Mouse (Mus musculus) c-Kit-positive CD71-positive TER-119-negative erythroid progenitor cells, embryonic 14.5 days (primary cell): ENCODE measurements around the gene Pdgfd.

ENCODE experiments used
- DNase-seq: peaks from one replicate; pipeline ENCODE4 v3.0.0-alpha.2; 2013; ENCODE audit warnings: low read depth

Pdgfd gene

DNA sequence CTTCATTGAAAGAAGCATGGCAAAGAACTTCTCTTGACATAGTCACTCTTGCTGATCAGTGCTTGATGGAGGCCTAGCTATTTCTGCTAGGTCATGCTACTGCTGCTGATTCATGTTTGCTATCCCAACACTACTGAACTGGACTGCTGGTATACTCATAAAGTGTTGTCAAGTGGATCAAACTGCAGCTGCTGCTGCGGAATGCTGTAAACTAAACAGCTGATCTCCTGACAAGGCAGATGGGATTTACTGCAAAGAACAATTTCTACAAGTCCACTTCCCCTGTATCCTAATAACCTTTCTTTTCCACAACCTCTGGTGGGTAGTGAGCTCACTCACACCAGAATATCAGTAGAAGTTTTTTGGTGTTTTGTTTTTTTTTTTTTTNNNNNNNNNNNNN lies 148.7 kb downstream of the Pdgfd start:
- DNase-seq, result no peak

DNA sequence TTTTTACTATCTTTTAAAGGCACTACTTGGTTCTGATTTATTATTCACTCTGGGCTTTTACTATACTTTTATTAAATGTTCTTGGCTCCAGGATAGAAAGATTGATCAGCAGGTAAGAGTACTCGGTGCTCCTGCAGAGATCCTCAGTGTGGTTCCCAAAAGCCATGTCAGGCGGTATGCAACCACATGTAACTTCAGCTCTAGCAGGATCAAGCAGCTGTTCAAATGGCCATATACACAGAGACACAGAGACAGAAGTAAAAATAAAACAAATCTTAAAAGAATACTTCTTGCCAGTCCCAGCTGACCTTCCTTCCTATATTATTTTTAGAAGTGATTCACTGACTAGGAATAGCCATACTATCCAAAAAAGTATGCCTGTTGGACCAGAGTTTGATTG lies 157.0 kb downstream of the Pdgfd start:
- DNase-seq, result no peak

DNA sequence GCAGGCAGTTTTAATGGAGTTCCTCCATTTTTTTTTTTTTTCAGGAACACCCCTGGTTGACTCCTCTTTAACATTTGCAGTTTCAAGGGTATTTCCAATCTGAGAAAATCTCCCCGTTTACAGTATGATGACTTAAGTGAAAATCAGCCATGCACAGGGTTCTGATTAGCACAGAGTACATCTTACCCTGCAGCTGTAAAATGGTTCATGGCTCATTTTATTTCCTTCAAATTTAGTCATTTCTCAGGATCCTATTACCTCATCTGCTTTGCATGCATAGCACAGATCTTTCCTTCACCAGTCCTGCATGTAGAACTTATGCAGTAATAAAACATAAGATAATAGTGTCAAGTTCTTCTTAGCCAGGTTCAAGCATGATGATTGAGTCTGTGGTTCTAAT lies 165.1 kb downstream of the Pdgfd start:
- no peak for DNase-seq

DNA sequence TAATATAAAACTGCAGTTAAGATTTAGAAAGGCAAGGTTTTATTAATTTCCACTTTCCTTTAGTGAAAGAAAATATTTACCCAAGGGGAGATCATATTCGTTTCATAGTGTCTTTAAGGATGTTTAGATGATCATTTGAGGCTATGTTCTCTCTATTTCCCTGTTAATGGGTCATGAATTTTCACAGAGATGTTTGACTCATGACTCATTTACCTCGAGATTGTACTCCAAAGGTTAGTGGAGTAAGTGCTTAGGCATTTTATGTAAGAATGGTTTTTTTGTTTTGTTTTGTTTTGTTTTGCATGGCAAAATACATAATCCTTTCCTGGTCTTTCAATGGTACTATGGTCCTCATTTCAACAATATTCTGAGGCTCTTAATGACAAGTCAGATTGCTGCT lies 167.9 kb downstream of the Pdgfd start:
- no peak for DNase-seq

DNA sequence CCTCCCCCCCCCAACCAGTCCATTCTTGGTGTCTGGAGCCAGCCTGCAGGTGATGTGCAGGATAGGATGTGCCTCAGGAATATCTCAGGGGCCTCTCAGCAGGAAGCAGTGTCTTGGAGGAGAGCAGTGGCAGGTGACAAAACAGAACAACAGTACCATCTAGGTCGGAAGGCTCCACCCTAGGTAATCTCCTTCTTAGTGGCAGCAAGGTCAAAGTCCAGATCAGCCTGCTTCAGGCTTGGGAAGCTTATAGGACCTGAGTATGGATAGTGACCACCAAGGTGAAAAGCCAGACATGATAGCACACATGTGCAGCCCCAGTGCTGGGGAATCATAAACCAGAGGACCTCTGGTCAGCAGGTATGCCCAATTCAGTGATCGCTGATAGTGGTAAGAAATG lies 169.5 kb downstream of the Pdgfd start:
- DNase-seq, result no peak

DNA sequence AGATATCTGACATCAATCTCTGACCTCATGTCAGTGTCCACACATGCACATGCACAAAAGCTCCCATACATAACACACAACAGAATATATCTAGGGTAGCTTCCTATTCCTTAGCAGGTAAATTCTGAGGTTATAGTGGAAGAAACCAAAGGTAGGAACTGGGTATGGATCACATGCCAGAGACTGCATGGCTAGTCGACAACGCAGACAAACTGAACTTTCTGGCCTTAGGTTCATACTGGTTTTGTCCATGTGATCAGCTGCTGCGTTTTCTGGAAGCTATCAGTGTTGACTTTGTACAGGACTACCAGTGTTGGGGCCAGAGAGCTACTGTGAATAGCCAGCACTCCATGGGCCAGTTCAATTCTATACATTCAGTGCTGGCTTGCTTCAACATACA lies 170.0 kb downstream of the Pdgfd start:
- no peak for DNase-seq

DNA sequence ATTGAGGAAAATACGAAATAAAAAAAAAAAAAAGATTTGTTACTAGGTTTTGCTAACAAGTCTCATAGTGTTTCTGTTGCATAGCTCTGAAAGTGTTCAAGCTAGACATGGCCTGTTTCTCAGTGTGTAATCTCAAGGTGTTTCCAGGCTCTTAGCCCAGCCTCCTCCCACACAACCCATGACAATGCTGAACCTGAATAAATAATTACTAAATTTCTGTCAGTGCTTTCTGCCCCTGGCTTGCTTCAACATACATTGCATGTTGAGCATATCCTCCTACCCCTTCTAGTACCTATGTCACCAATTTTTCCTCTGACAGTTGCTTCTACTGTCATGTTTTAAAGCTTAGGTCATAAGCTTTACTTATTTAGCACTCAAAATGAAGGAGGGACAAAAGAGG lies 171.0 kb downstream of the Pdgfd start:
- no peak for DNase-seq

DNA sequence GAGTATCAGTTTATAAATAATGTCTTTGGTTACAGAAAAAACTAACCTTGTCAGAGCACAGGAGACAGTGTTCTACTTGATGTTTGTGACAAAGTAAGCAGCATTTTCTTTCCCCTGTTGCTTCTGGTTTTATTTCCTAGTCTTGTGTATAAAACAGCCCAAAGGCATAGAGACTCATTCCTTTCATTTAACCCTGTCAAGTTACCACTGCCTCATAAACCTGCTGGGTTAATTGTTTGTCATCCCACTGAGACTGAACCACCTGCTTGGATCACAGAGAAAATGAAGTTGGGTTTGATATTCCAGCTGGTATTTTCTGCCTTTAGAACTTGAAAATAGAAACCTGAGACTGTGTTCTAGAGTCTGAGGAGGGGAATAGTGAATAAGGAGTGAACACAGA lies 172.4 kb downstream of the Pdgfd start:
- no peak for DNase-seq

DNA sequence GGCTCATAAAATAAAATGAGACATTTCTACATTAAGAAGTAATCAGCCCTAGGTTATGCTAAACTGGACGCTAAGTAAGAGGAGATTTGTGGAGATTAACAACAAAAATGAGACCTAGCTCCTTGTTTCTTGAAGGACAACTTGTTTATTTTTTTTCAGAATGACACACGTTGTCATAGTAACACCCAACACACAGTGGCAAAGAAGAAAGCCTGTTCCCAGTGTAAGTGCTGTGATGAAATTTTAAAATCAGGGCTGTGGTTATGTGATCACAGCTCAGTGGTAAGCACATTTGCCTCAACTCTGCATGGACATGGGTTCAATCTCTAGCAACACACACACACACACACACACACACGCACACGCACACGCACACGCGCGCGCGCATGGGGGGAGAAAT lies 174.5 kb downstream of the Pdgfd start:
- no peak for DNase-seq

DNA sequence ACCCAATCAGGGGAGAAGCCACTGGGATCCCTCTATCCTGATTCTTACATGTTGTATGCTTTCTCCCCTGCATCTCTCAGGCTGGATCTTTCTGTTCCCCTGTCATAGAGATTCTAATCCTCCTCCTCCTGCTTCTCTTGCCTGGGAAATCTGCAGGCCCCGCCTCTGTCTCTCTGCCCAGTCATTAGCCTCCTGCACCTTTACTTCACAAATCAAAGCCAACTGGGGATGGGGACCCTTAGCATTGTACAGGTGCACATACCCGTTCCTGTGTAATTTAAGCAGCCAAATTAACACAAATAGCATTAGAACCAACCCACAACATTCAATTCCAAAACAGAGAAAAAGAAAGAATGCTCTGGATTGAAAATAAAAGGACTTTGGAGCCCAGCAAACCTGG lies 176.1 kb downstream of the Pdgfd start:
- no peak for DNase-seq

DNA sequence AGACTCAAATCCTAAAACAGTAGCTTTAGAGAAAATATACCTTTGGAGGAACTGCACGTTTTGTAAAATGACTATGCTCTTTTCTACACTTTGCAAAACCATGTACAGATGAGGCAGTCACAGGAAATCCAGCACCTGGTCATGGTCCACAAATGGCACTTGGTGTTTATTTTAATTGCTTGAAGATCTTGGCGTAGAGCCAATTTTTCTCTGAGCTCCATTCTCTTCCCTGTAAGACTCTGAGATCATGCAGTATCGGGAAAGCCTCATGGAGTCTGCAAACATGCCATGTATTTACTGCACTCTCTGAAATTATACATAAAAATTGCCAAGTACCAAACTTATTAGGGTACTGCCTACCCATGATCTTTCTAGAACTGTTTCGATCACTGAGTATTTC lies 176.5 kb downstream of the Pdgfd start:
- no peak for DNase-seq

DNA sequence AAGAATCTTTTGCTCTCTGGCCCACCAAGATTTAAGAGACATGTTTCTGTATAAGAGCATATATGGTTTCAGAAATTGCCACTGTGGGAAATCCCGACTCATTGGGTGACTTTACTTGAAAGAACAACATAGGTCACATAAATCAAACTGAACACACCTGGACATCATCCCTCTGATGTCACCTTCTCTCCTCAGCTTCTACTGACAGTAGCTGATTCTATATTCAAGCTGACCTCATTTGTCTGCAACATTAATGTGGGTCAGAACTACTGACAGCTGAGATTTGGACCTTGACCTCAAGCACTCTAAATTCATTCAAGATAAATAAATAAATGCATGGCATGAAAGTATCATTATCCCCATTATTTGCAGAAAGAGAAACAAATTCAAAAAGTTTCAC lies 177.0 kb downstream of the Pdgfd start:
- DNase-seq, result no peak

DNA sequence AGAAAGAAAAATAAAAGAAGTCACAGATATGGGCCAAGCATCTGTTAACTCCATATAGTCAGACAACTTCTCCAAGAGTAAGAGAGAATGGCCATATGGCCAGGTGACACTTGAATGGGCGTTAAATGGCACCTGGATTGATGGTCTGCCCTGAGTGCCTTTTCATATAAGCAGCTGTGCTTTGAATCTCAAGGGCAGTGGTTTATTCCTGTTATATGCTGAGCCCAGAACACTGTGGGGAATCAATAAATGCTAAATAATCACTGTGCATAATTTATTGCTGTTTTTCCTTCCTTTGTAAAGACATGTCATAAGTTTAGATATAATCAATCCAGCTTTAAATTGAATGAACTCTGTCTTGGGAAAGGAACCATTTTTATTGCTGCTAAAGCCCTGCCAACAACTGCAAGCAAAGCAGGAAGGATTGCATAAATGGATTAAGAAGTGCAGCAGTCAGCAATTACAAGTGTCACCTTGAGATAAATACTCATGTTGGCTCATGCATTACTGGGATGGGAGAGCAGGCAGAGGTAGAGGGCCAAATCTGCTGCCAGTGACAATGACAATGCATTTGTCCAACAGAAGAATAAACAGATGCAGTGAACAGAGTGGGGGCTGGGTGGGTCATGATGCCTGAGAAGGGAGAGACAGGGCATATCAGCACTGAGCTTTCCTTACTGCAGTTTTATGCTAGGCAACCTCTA lies 185.0 kb downstream of the Pdgfd start:
- no peak for DNase-seq

DNA sequence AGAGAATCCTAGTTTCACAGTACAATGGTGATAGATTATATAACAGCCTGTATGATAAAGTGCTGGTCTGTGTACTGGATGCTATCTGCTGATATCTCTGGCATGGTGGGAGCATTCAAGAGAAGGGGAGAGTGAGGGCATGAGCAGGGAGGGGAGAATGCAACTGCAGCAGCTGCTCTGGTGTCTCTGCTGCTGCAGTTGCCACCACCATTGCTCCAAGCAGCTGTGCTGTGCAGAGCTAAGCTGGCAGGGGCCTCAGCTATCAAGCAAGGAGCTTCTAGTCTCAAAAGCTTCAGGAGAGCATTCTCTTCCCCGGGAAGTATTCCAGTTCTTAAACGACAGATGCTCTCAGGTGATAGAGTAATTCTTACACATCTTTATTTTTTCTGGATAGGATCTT lies 192.4 kb downstream of the Pdgfd start:
- DNase-seq, result no peak

DNA sequence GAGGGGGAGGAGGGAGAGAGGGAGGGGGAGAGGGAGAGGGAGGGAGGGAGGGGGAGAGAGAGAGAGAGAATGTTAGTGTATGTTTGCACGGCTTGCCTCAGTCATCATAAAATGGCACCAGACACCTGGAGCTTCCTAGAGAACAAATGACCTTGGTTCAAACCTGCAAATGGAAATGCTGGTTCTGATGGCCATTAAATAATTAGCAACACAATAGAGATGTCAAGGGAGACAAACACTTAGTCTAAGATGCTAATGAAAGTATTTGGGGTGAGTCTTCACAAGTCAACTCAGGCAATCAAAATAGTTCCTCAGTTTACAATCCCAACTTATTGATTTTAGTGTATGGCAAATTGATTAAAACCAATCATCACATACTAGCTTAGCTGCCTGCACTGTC lies 198.2 kb downstream of the Pdgfd start:
- no peak for DNase-seq

DNA sequence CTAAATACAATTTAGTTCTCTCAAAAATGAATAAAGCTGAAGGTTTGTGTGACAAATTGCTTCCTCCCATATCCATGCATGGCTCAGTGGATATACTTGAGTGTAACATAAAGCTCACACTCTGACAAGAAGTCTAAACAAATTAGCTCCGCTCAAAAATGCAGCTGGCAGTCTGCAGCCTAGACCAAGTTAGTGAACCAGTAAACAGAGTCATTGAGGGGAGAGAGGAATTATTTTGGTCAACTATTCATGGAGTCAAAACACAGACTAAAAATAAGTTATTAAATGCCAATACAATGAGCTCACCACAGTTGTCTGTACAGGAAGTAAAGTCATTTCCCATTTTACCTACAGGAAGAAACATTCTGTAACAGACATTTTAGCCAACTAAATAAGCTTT lies 233.4 kb downstream of the Pdgfd start:
- no peak for DNase-seq

DNA sequence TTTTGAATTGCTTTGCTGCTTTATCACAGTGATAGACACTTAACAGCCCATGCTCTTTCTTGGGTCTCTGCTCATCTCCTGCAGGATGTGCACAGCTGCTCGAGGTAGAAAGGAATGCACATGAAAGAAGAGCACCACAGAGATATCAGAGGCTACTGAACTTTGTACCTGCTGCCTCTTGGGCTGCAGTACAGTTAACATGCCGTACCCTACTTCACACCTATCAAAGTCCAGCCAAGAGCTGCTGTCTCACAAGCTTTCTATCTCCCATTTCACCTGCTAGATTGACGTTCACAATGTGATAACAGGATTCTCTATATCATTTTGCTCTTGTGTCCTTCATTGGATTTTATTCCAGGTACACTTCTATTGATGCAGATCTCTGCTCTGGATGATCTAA lies 238.2 kb downstream of the Pdgfd start:
- DNase-seq, result no peak

DNA sequence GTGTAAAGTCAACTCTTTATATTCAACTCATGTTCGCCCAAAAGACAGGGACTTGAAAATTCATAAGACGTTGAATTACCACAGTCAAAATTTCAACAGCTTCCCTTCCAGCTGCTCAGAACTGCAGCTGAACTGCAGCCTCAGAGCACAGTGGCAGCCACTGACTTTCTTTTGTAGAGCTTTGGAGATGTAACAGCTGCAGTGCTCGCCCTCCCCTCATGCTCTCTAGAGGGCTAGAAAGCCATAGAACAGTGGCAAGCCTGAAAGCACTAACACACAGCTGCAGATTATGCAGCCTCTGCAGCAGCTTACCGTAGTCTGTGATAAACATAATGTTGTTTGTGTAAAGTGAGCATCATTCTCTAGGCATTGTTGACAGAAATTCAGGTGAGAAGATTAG lies 239.6 kb downstream of the Pdgfd start:
- no peak for DNase-seq

DNA sequence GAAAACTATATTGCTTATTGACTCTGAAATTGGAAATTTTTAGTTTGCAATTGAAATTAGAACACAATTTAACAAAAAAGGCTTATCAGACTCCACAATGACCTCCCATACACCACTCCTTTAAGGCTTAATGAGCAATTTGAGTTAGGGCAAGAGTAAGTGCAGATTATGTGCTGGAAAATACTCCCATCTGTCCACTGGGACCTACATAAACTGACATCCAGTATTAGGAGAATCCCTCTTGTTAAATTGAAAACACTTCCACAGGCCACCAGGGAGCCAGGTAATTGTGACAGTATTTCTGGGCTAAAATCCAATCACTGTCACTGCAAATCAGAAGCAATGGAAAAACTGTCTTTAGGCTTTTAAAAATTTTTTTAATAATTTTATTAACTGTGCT lies 256.2 kb downstream of the Pdgfd start:
- DNase-seq, result no peak
